Mouse (Mus musculus): ENCODE measurements at regions not wholly inside any gene's neighbourhood (a gene's known extent, or its start where the extent isn't known, plus 50 kb on each side); places are given as distances from the start of the nearest gene placed in this dataset.

GRCm38 (mm10) chr2:170219611-170220401 lies 71.9 kb upstream of the Zfp217 start:
- no peak for DNase-seq (ENCODE audit: low spot score in 2 of 2)

- DNase-seq (ENCODE audit: low spot score in 2 of 2) = no peak
Observed at GRCm38 (mm10) chr2:170219161-170219581, 71.3 kb upstream of the Zfp217 start.

GRCm38 (mm10) chr2:170218230-170219044 lies 70.5 kb upstream of the Zfp217 start:
- peak; percentile 63 to 80 for DNase-seq (ENCODE audit: low spot score in 2 of 2)

GRCm38 (mm10) chr2:170216311-170216710 lies 68.4 kb upstream of the Zfp217 start:
- no peak for DNase-seq (ENCODE audit: low spot score in 2 of 2)

GRCm38 (mm10) chr2:170209121-170209520 lies 61.2 kb upstream of the Zfp217 start:
- DNase-seq (ENCODE audit: low spot score in 2 of 2) = no peak

GRCm38 (mm10) chr2:170207878-170208277 lies 60.0 kb upstream of the Zfp217 start:
- DNase-seq (ENCODE audit: low spot score in 2 of 2) = peak in 1 of 2 experiments; percentile 74

GRCm38 (mm10) chr2:170207395-170207794 lies 59.5 kb upstream of the Zfp217 start:
- DNase-seq (ENCODE audit: low spot score in 2 of 2) = no peak

- DNase-seq (ENCODE audit: low spot score in 2 of 2) = no peak
Observed at GRCm38 (mm10) chr2:170206870-170207269, 59.0 kb upstream of the Zfp217 start.

- peak; percentile 45 to 70 for DNase-seq (ENCODE audit: low spot score in 2 of 2)
Observed at GRCm38 (mm10) chr2:170206442-170206754, 58.5 kb upstream of the Zfp217 start.

- DNase-seq (ENCODE audit: low spot score in 2 of 2) = peak; percentile 54 to 73
Observed at GRCm38 (mm10) chr2:170205591-170206441, 57.9 kb upstream of the Zfp217 start.

GRCm38 (mm10) chr2:170204768-170205514 lies 57.0 kb upstream of the Zfp217 start:
- no peak for DNase-seq (ENCODE audit: low spot score in 2 of 2)

GRCm38 (mm10) chr2:170203496-170203895 lies 55.6 kb upstream of the Zfp217 start:
- DNase-seq (ENCODE audit: low spot score in 2 of 2) = no peak

- peak; percentile 59 to 72 for DNase-seq (ENCODE audit: low spot score in 2 of 2)
Observed at GRCm38 (mm10) chr2:170201816-170202371, 54.0 kb upstream of the Zfp217 start.

All from spleen, postnatal 4 days (tissue).